Mouse (Mus musculus) CH12.LX (cell line): ENCODE measurements at regions not wholly inside any gene's neighbourhood (a gene's known extent, or its start where the extent isn't known, plus 50 kb on each side); places are given as distances from the start of the nearest gene placed in this dataset.

Experiments
- DNase-seq: peaks from one replicate; pipeline ENCODE4 v3.0.0-alpha.2; 2013; ENCODE audit errors: extremely low read depth
- H3K27ac ChIP-seq: 2 replicates; pipeline ENCODE4 v1.5.1; 2012; ENCODE audit warnings: low read depth, mild to moderate bottlenecking, control low read depth, moderate library complexity; ENCODE audit not compliant: insufficient read depth
- H3K27me3 ChIP-seq: replicated peaks from 2 replicates; pipeline ENCODE3; 2012; ENCODE audit warnings: inconsistent platforms
- H3K36me3 ChIP-seq, 2 experiments: replicated peaks in 1 of 2; 2 replicates each; pipeline versions ENCODE3 to v1.6.1; 2012; ENCODE audit warnings: inconsistent platforms in 1 of 2, low read length in 1 of 2, mild to moderate bottlenecking in 1 of 2, mixed read lengths in 1 of 2, moderate library complexity in 1 of 2; ENCODE audit not compliant: control insufficient read depth in 1 of 2, insufficient read depth in 1 of 2
- H3K4me1 ChIP-seq, 2 experiments: 2 replicates each; pipeline ENCODE4 v1.6.1; 2012; ENCODE audit warnings: inconsistent platforms in 1 of 2, moderate library complexity in 1 of 2; ENCODE audit not compliant: insufficient read depth in 2 of 2, control insufficient read depth in 1 of 2
- H3K4me2 ChIP-seq: 2 replicates; pipeline ENCODE4 v1.6.1; 2012; ENCODE audit warnings: low read depth, mild to moderate bottlenecking, control low read depth; ENCODE audit not compliant: poor library complexity, insufficient read depth, severe bottlenecking
- H3K4me3 ChIP-seq, 3 experiments: fragments of 150-350 bp in 1 of 3; sonication (generic) in 1 of 3; replicated peaks in 1 of 3; 2 replicates each; pipeline versions ENCODE3 to v1.5.1; 2011 to 2012; ENCODE audit warnings: low read depth in 2 of 3, low read length in 2 of 3, mild to moderate bottlenecking in 2 of 3, moderate library complexity in 2 of 3, control low read depth in 1 of 3, improper control_type of control experiment in 1 of 3, inconsistent platforms in 1 of 3, mixed read lengths in 1 of 3; ENCODE audit not compliant: poor library complexity in 1 of 3
- H3K79me2 ChIP-seq: replicated peaks from 2 replicates; pipeline ENCODE4 v1.6.1; 2012; ENCODE audit warnings: mild to moderate bottlenecking, moderate library complexity; ENCODE audit not compliant: control insufficient read depth, poor library complexity, insufficient read depth, severe bottlenecking; ENCODE audit errors: extremely low read depth
- H3K9ac ChIP-seq: 2 replicates; pipeline ENCODE4 v1.6.1; 2012; ENCODE audit warnings: low read depth, mild to moderate bottlenecking, control low read depth, moderate library complexity; ENCODE audit not compliant: insufficient read depth
- H3K9me3 ChIP-seq: replicated peaks from 2 replicates; pipeline ENCODE3; 2012; ENCODE audit warnings: low read length, inconsistent platforms, mixed read lengths
- CTCF ChIP-seq, 2 experiments: IDR thresholded peaks in 1 of 2; conservative IDR thresholded peaks in 1 of 2; 2 replicates each; pipeline ENCODE4 v1.5.1; 2011 to 2012; ENCODE audit warnings: low read depth in 2 of 2, low read length in 2 of 2, improper control_type of control experiment in 1 of 2, inconsistent platforms in 1 of 2, mild to moderate bottlenecking in 1 of 2, moderate library complexity in 1 of 2
- JUND ChIP-seq: conservative IDR thresholded peaks from 2 replicates; pipeline ENCODE4 v1.6.1; 2011; ENCODE audit warnings: low read depth, low read length, improper control_type of control experiment
- KAT2A ChIP-seq: IDR thresholded peaks from 2 replicates; pipeline ENCODE4 v1.6.1; 2012; ENCODE audit warnings: low read length, improper control_type of control experiment, inconsistent platforms; ENCODE audit not compliant: insufficient replicate concordance
- MXI1 ChIP-seq: IDR thresholded peaks from 2 replicates; pipeline ENCODE4 v1.6.1; 2011; ENCODE audit warnings: mild to moderate bottlenecking, low read depth, low read length, improper control_type of control experiment
- NELFE ChIP-seq: IDR thresholded peaks from 2 replicates; pipeline ENCODE4 v1.6.1; 2011; ENCODE audit warnings: low read depth, low read length, improper control_type of control experiment
- NRF1 ChIP-seq: IDR thresholded peaks from 2 replicates; pipeline ENCODE4 v1.6.1; 2014; ENCODE audit warnings: low read depth, mild to moderate bottlenecking, inconsistent platforms, low read length, improper control_type of control experiment, moderate library complexity
- RAD21 ChIP-seq: IDR thresholded peaks from 2 replicates; pipeline ENCODE4 v1.6.1; 2011; ENCODE audit warnings: low read depth, mild to moderate bottlenecking, low read length, improper control_type of control experiment, moderate library complexity
- RCOR1 ChIP-seq: conservative IDR thresholded peaks from 2 replicates; pipeline ENCODE4 v1.6.1; 2012; ENCODE audit warnings: low read depth, mild to moderate bottlenecking, inconsistent platforms, low read length, improper control_type of control experiment
- SIN3A ChIP-seq: IDR thresholded peaks from 2 replicates; pipeline ENCODE4 v1.6.1; 2012; ENCODE audit warnings: low read length, improper control_type of control experiment, inconsistent platforms
- SMC3 ChIP-seq: IDR thresholded peaks from 2 replicates; pipeline ENCODE4 v1.6.1; 2011; ENCODE audit warnings: low read depth, low read length, improper control_type of control experiment
- TBP ChIP-seq: conservative IDR thresholded peaks from 2 replicates; pipeline ENCODE4 v1.6.1; 2011; ENCODE audit warnings: low read depth, low read length, improper control_type of control experiment
- USF1 ChIP-seq: IDR thresholded peaks from 2 replicates; pipeline ENCODE4 v1.6.1; 2014; ENCODE audit warnings: low read depth, mild to moderate bottlenecking, inconsistent platforms, low read length, improper control_type of control experiment
- ZNF384 ChIP-seq: IDR thresholded peaks from 2 replicates; pipeline ENCODE4 v1.6.1; 2012; ENCODE audit warnings: low read depth, low read length, improper control_type of control experiment, inconsistent platforms
- dilution Hi-C: fragments of 300-500 bp; cut with MboI; formaldehyde crosslinking; loops from 2 replicates; pipeline ENCODE4 v1.14.3; 2020; ENCODE audit warnings: low sequenced_read_pairs; ENCODE audit not compliant: extremely low pct_unique_long_range_greater_than_20kb, extremely low pct_ligation_motif_present
- in situ Hi-C: fragments of 300-500 bp; cut with MboI; formaldehyde crosslinking; loops from 3 replicates; pipeline ENCODE4 v1.14.3; 2019; ENCODE audit warnings: low sequenced_read_pairs, low pct_ligation_motif_present, low pct_unique_long_range_greater_than_20kb, mixed read lengths

- Histone ChIP-seq H3K4me1 (peaks cover 0 to 19% of the 10 kb centered on the region in 2 experiments; a peak in 2 of 4 replicates), H3K4me3 (no peak overlapping the region), H3K9ac (no peak overlapping the region), H3K27ac (no peak overlapping the region), H3K4me2 (no peak overlapping the region), H3K27me3 (no peaks in the 10 kb centered on the region), H3K9me3 (peaks cover under 1% of the 10 kb centered on the region), H3K79me2 (no peaks in the 10 kb centered on the region), H3K36me3 (no peaks in the 10 kb centered on the region)
- dilution Hi-C loops (no loop called here), in situ Hi-C loops (loop anchor here (5.0 to 25.0 kb wide), 3 partner anchors 165 to 560 kb away; no protein-coding TSS in a partner anchor)
- TF ChIP-seq USF1 (no peak), KAT2A (no peak), NRF1 (no peak), SIN3A (no peak), NELFE (no peak), MXI1 (no peak), TBP (no peak), JUND (no peak)
- DNase-seq = no peak
These were observed 107.0 kb upstream of the Spata13 start for GRCm38 (mm10) chr14:60526832-60527231.

- H3K4me2 ChIP-seq = no peak overlapping the region
- no peak for DNase-seq
- dilution Hi-C loops (no loop called here), in situ Hi-C loops (loop anchor here (5.0 to 25.0 kb wide), 3 partner anchors 164 to 559 kb away; no protein-coding TSS in a partner anchor)
- H3K9ac ChIP-seq = no peak overlapping the region
- no peak overlapping the region for H3K4me3 ChIP-seq
- H3K9me3 ChIP-seq = peaks cover 2% of the 10 kb centered on the region
- peaks cover 0 to 19% of the 10 kb centered on the region in 2 experiments; a peak in 2 of 4 replicates for H3K4me1 ChIP-seq
- H3K27me3 ChIP-seq = no peaks in the 10 kb centered on the region
- H3K79me2 ChIP-seq = no peaks in the 10 kb centered on the region
- H3K27ac ChIP-seq = no peak overlapping the region
- no peaks in the 10 kb centered on the region for H3K36me3 ChIP-seq
- TF ChIP-seq ZNF384 (no peak), RAD21 (no peak), SMC3 (no peak), CTCF (conservative IDR thresholded peaks at IDR 0.05 in 1 of 2, IDR thresholded peaks at IDR 0.05 in 1 of 2; ENCODE audit: low read depth in 2 of 2, low read length in 2 of 2) (no peak), RCOR1 (no peak)
These were observed 105.8 kb upstream of the Spata13 start for GRCm38 (mm10) chr14:60527951-60528350.

- Histone ChIP-seq H3K9me3 (peaks cover 2% of the 10 kb centered on the region), H3K27me3 (no peaks in the 10 kb centered on the region), H3K4me1 (peaks cover 0 to 19% of the 10 kb centered on the region in 2 experiments; a peak in 2 of 4 replicates), H3K9ac (no peak overlapping the region), H3K4me3 (no peak overlapping the region), H3K79me2 (no peaks in the 10 kb centered on the region), H3K4me2 (no peak overlapping the region), H3K36me3 (no peaks in the 10 kb centered on the region), H3K27ac (no peak overlapping the region)
- dilution Hi-C loops (no loop called here), in situ Hi-C loops (loop anchor here (5.0 to 25.0 kb wide), 3 partner anchors 164 to 559 kb away; no protein-coding TSS in a partner anchor)
- no peak for TF ChIP-seq RAD21
- TF ChIP-seq TBP = no peak
- no peak for TF ChIP-seq NELFE
- TF ChIP-seq MXI1 = no peak
- DNase-seq = no peak
These were observed 105.3 kb upstream of the Spata13 start for GRCm38 (mm10) chr14:60528520-60528919.
